Mouse (Mus musculus) adrenal gland, postnatal 10 days (tissue): ENCODE measurements around the gene Dennd1b. TPM values are rescaled to one million over a fixed set of nuclear protein-coding genes. Genes with fewer than 3 reads are reported as not detected.

ENCODE experiments used
- DNase-seq: peaks from one replicate; pipeline ENCODE4 v3.0.0; 2021; ENCODE audit warnings: mixed read lengths
- total RNA-seq, 2 experiments: library from RNA; stranded (reverse); gene quantifications; 2 replicates each; pipeline ENCODE4 v1.2.3; 2021

Dennd1b gene
- total RNA-seq, 2 experiments from 2014 or later: 13.7 to 21.9 TPM

- DNase-seq: no peak
Measured at GRCm38 (mm10) chr1:139015118-139015788, 52.0 kb downstream of the Dennd1b start.

- no peak for DNase-seq
Measured at GRCm38 (mm10) chr1:139021298-139021697, 58.1 kb downstream of the Dennd1b start.

- DNase-seq: no peak
Measured at GRCm38 (mm10) chr1:139025882-139026645, 62.8 kb downstream of the Dennd1b start.

GRCm38 (mm10) chr1:139029521-139029920, 66.3 kb downstream of the Dennd1b start:
- no peak for DNase-seq

- no peak for DNase-seq
Measured at GRCm38 (mm10) chr1:139032411-139032810, 69.2 kb downstream of the Dennd1b start.

- no peak for DNase-seq
Measured at GRCm38 (mm10) chr1:139035141-139035540, 71.9 kb downstream of the Dennd1b start.

GRCm38 (mm10) chr1:139036302-139036701, 73.1 kb downstream of the Dennd1b start:
- DNase-seq: no peak

- DNase-seq: no peak
Measured at GRCm38 (mm10) chr1:139036768-139037507, 73.7 kb downstream of the Dennd1b start.

GRCm38 (mm10) chr1:139038074-139038473, 74.8 kb downstream of the Dennd1b start:
- no peak for DNase-seq

- no peak for DNase-seq
Measured at GRCm38 (mm10) chr1:139038620-139039019, 75.4 kb downstream of the Dennd1b start.

GRCm38 (mm10) chr1:139039529-139040230, 76.4 kb downstream of the Dennd1b start:
- DNase-seq: no peak

- no peak for DNase-seq
Measured at GRCm38 (mm10) chr1:139049075-139049474, 85.8 kb downstream of the Dennd1b start.

GRCm38 (mm10) chr1:139049881-139050472, 86.7 kb downstream of the Dennd1b start:
- DNase-seq: no peak

- no peak for DNase-seq
Measured at GRCm38 (mm10) chr1:139053003-139053402, 89.8 kb downstream of the Dennd1b start.

- no peak for DNase-seq
Measured at GRCm38 (mm10) chr1:139060301-139060700, 97.1 kb downstream of the Dennd1b start.

- DNase-seq: no peak
Measured at GRCm38 (mm10) chr1:139064711-139065110, 101.5 kb downstream of the Dennd1b start.

GRCm38 (mm10) chr1:139067210-139067609, 104.0 kb downstream of the Dennd1b start:
- no peak for DNase-seq

- DNase-seq: no peak
Measured at GRCm38 (mm10) chr1:139071015-139071414, 107.8 kb downstream of the Dennd1b start.

GRCm38 (mm10) chr1:139075671-139076070, 112.4 kb downstream of the Dennd1b start:
- no peak for DNase-seq

- no peak for DNase-seq
Measured at GRCm38 (mm10) chr1:139077989-139078388, 114.8 kb downstream of the Dennd1b start.

GRCm38 (mm10) chr1:139079000-139079399, 115.8 kb downstream of the Dennd1b start:
- no peak for DNase-seq

GRCm38 (mm10) chr1:139079523-139079922, 116.3 kb downstream of the Dennd1b start:
- DNase-seq: no peak
